Mouse (Mus musculus): ENCODE results near the gene Gm9945. TPM values are rescaled to one million over a fixed set of nuclear protein-coding genes. Genes with fewer than 3 reads are reported as not detected.
A peak's percentile ranks its signal among the peaks of the same experiment; 100 is the strongest.

Gene Gm9945
- polyA plus RNA-seq, 1 experiment from 2014 or later, result not detected

GRCm38 (mm10) chr11:53522930-53523329 is 43.0 kb downstream of the Gm9945 start:
- peaks cover 11% of the 10 kb centered on the region; the same call in 1 of the 2 replicates for H3K27me3 ChIP-seq (ENCODE audit: insufficient read depth, poor library complexity, severe bottlenecking)
- no peak overlapping the region for H3K4me3 ChIP-seq
- peaks cover 83% of the 10 kb centered on the region for H3K4me1 ChIP-seq
- H3K27ac ChIP-seq, result 0 out of 2 replicates have a peak overlapping the region, but pooled peaks have one; percentile 30
- 29% methylated on average over 9 of the region's 9 CpGs for WGBS
- DNase-seq (ENCODE audit: low spot score), result no peak
- no peaks in the 10 kb centered on the region for H3K36me3 ChIP-seq
- H3K9me3 ChIP-seq, result no peaks in the 10 kb centered on the region

- Histone ChIP-seq H3K27me3 (ENCODE audit: insufficient read depth, poor library complexity, severe bottlenecking) (peaks cover 2% of the 10 kb centered on the region; the same call in 1 of the 2 replicates), H3K4me1 (peaks cover 92% of the 10 kb centered on the region), H3K27ac (0 out of 2 replicates have a peak overlapping the region, but pooled peaks have one; percentile 30), H3K4me3 (no peak overlapping the region), H3K36me3 (no peaks in the 10 kb centered on the region), H3K9me3 (no peaks in the 10 kb centered on the region)
- WGBS, result 79% methylated on average over 14 of the region's 14 CpGs
- no peak for DNase-seq (ENCODE audit: low spot score)
Observed at GRCm38 (mm10) chr11:53523545-53524405, 43.8 kb downstream of the Gm9945 start.

GRCm38 (mm10) chr11:53524905-53525304 is 44.9 kb downstream of the Gm9945 start:
- Histone ChIP-seq H3K36me3 (no peaks in the 10 kb centered on the region), H3K4me3 (no peak overlapping the region), H3K27ac (peak overlapping the region; percentile 77), H3K4me1 (peaks cover 94% of the 10 kb centered on the region), H3K27me3 (ENCODE audit: insufficient read depth, poor library complexity, severe bottlenecking) (no peaks in the 10 kb centered on the region), H3K9me3 (no peaks in the 10 kb centered on the region)
- DNase-seq (ENCODE audit: low spot score), result no peak
- whole genome bisulfite sequencing, result 70% methylated on average over 6 of the region's 6 CpGs

GRCm38 (mm10) chr11:53525461-53525860 is 45.5 kb downstream of the Gm9945 start:
- DNase-seq (ENCODE audit: low spot score), result no peak
- 31% methylated on average over 4 of the region's 4 CpGs for WGBS
- peaks cover 94% of the 10 kb centered on the region for H3K4me1 ChIP-seq

GRCm38 (mm10) chr11:53528397-53529252 is 48.7 kb downstream of the Gm9945 start:
- Histone ChIP-seq H3K4me3 (no peak overlapping the region), H3K27me3 (ENCODE audit: insufficient read depth, poor library complexity, severe bottlenecking) (no peaks in the 10 kb centered on the region), H3K36me3 (peaks cover 11% of the 10 kb centered on the region), H3K9me3 (no peaks in the 10 kb centered on the region), H3K27ac (peak overlapping the region; percentile 48; the same call in 1 of the 2 replicates), H3K4me1 (peaks cover 69% of the 10 kb centered on the region)
- DNase-seq (ENCODE audit: low spot score), result no peak
- WGBS, result 51% methylated on average over 9 of the region's 9 CpGs

More at GRCm38 (mm10) chr11:53525461-53525860, 45.5 kb downstream of the Gm9945 start:
- Histone ChIP-seq H3K36me3 (no peaks in the 10 kb centered on the region), H3K27ac (peak overlapping the region; percentile 77), H3K9me3 (no peaks in the 10 kb centered on the region), H3K27me3 (ENCODE audit: insufficient read depth, poor library complexity, severe bottlenecking) (no peaks in the 10 kb centered on the region), H3K4me3 (no peak overlapping the region)

- Histone ChIP-seq H3K36me3 (peaks cover 17% of the 10 kb centered on the region), H3K27me3 (ENCODE audit: insufficient read depth, poor library complexity, severe bottlenecking) (no peaks in the 10 kb centered on the region), H3K4me3 (no peak overlapping the region), H3K4me1 (peaks cover 63% of the 10 kb centered on the region), H3K9me3 (no peaks in the 10 kb centered on the region), H3K27ac (0 out of 2 replicates have a peak overlapping the region, but pooled peaks have one; percentile 31)
- no peak for DNase-seq (ENCODE audit: low spot score)
- 38% methylated on average over 6 of the region's 6 CpGs for WGBS
Observed at GRCm38 (mm10) chr11:53529253-53529557, 49.2 kb downstream of the Gm9945 start.

- Histone ChIP-seq H3K27ac (0 out of 2 replicates have a peak overlapping the region, but pooled peaks have one; percentile 31), H3K4me1 (peaks cover 57% of the 10 kb centered on the region), H3K4me3 (no peak overlapping the region), H3K27me3 (ENCODE audit: insufficient read depth, poor library complexity, severe bottlenecking) (no peaks in the 10 kb centered on the region), H3K36me3 (peaks cover 25% of the 10 kb centered on the region), H3K9me3 (no peaks in the 10 kb centered on the region)
- WGBS, result 63% methylated on average over 9 of the region's 9 CpGs
- DNase-seq (ENCODE audit: low spot score), result no peak
Observed at GRCm38 (mm10) chr11:53530001-53530400, 50.0 kb downstream of the Gm9945 start.

Other genes starting within 250 kb of the Gm9945 start
- gene Hspa4, start 179.7 kb upstream of the Gm9945 start, polyA plus RNA-seq (2016; fragmentation: Nextera tagmentation; extraction: Ambion mirVana), result 98.3 and 109 TPM in 2 replicates
- 19.2 and 21.9 TPM in 2 replicates for gene Zcchc10, start 155.5 kb upstream of the Gm9945 start, polyA plus RNA-seq (2016; fragmentation: Nextera tagmentation; extraction: Ambion mirVana)
- gene Aff4, start 129.3 kb upstream of the Gm9945 start, polyA plus RNA-seq (2016; fragmentation: Nextera tagmentation; extraction: Ambion mirVana), result 30.5 and 36.7 TPM in 2 replicates
- gene Leap2, start 57.0 kb upstream of the Gm9945 start, polyA plus RNA-seq (2016; fragmentation: Nextera tagmentation; extraction: Ambion mirVana), result 0.45 TPM in 1 of 2 replicates, not detected in the other
- gene Uqcrq, start 49.3 kb upstream of the Gm9945 start, polyA plus RNA-seq (2016; fragmentation: Nextera tagmentation; extraction: Ambion mirVana), result 854 and 1,100 TPM in 2 replicates
- gene Gdf9, start 49.1 kb upstream of the Gm9945 start, polyA plus RNA-seq (2016; fragmentation: Nextera tagmentation; extraction: Ambion mirVana), result 0.74 and 1.5 TPM in 2 replicates
- gene Gm10447, start 23.1 kb upstream of the Gm9945 start, polyA plus RNA-seq (2016; fragmentation: Nextera tagmentation; extraction: Ambion mirVana), result 0.10 and 0.16 TPM in 2 replicates
- 2.3 and 2.5 TPM in 2 replicates for gene Shroom1, start 23.0 kb upstream of the Gm9945 start, polyA plus RNA-seq (2016; fragmentation: Nextera tagmentation; extraction: Ambion mirVana)
- gene Gm9837, start 9.7 kb upstream of the Gm9945 start, polyA plus RNA-seq (2016; fragmentation: Nextera tagmentation; extraction: Ambion mirVana), result not detected in 2 replicates
- 0.32 and 0.38 TPM in 2 replicates for gene Sowaha, start 108 bp downstream of the Gm9945 start, polyA plus RNA-seq (2016; fragmentation: Nextera tagmentation; extraction: Ambion mirVana)
- gene Sept8, start 39.1 kb downstream of the Gm9945 start, polyA plus RNA-seq (2016; fragmentation: Nextera tagmentation; extraction: Ambion mirVana), result 20.1 and 22.9 TPM in 2 replicates
- 32.7 and 47.1 TPM in 2 replicates for gene Kif3a, start 87.2 kb downstream of the Gm9945 start, polyA plus RNA-seq (2016; fragmentation: Nextera tagmentation; extraction: Ambion mirVana)
- 0.39 and 0.72 TPM in 2 replicates for gene Il4, start 138.5 kb downstream of the Gm9945 start, polyA plus RNA-seq (2016; fragmentation: Nextera tagmentation; extraction: Ambion mirVana)
- gene Il13, start 154.5 kb downstream of the Gm9945 start, polyA plus RNA-seq (2016; fragmentation: Nextera tagmentation; extraction: Ambion mirVana), result not detected in 2 replicates
- 22.0 and 26.5 TPM in 2 replicates for gene Rad50, start 227.2 kb downstream of the Gm9945 start, polyA plus RNA-seq (2016; fragmentation: Nextera tagmentation; extraction: Ambion mirVana)
- not detected in 2 replicates for gene Il5, start 240.6 kb downstream of the Gm9945 start, polyA plus RNA-seq (2016; fragmentation: Nextera tagmentation; extraction: Ambion mirVana)

All from heart, embryonic 10.5 days (tissue).